Mouse (Mus musculus) forelimb bud, embryonic 11.5 days (tissue): ENCODE measurements around the gene Ebf4.
"Not testable (repeated sequence)": the region's sequence is repeated elsewhere in the genome, so short reads cannot be mapped to it uniquely, and the experiment has no call there.

ENCODE experiments used
- DNase-seq: peaks from one replicate; pipeline ENCODE4 v3.0.0-alpha.2; 2012; ENCODE audit warnings: low read depth, low spot score

Gene Ebf4

DNA sequence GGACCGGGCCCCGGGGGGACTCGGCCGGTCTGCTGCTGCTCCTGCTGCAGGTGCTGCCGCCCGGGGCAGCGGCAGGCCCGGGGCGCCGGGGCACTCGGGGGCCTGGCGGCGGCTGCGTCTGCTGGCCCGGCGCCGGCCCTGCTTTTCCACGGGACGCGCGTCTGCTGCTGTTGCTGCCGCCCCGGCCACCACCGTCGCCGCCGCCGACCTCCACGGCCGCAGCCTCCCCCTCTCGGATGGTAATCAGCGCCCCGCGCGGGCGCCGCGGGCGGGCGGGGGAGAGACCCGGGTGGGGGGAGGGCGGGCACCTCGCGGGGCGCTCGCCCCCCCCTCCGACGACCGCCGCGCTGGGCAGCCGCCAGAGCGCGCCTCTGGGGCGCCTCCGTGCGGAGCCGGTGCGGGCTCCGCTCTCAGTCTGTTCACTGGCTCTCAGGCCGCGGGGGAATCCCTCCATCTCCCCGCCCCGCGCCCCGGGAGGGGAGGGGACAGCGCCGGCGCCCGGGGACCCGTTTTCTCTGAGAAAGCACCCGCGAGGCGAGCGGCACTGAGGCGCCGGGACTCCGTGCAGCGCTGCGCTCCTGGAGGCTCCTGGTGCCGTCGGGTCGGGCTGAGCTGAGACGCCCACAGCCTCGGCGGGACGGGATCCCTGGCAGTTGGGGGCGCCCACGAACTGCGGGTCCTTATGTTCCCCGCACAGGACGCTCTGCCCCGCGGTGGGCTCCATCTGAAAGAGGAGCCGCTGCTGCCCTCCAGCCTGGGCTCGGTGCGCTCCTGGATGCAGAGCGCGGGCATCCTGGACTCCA lies 563 bp downstream of the Ebf4 start:
- no peak for DNase-seq

DNA sequence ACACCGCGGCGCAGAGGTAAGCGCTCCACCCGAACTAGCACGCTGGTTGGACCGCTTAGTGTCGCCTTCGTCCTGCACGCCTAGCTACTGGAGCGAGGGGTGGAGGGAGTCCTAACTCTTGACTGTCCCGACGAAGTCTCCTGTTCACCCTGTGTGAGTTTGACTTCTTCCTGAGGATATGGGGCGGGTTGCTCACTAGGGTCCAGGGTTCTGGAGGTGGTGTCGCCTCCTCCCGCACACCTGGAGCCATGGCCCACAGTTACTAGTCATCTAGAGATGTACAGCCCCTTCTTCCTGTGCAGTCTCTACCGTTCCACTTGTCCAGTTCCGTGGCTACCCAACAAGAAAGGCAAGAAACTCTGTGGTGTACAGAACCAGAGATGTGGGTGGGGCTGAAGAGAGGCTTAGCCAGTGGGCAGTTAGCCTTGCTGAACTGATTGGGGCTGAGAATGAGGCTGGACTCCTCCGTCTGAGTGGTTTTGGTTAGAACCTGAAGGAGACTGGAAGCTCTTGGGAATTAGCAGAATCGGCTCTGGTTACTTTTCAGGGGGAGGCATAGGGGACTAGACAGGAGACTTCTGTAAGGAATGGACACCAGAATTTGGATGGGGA lies 1.3 kb downstream of the Ebf4 start:
- no peak for DNase-seq

DNA sequence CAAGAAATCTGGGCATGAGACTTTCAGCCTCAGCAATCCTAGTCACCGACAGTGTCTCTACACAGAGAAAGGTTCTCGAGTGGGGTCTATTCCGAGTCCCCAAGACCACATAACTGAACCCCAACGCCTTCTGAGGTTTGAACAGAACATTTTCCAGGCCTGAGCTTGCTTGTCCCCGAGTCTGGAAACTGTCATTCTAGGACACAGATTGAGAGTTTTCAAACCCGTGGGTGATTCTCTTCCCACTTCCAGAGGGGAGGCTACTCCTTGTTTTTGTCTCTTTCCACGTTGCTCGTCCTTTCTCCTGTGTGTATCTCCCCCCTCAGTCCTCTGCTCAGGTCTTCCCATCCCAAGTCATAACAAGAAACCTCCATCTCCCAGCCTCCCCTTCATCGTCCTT lies 2.6 kb downstream of the Ebf4 start:
- DNase-seq, result no peak

DNA sequence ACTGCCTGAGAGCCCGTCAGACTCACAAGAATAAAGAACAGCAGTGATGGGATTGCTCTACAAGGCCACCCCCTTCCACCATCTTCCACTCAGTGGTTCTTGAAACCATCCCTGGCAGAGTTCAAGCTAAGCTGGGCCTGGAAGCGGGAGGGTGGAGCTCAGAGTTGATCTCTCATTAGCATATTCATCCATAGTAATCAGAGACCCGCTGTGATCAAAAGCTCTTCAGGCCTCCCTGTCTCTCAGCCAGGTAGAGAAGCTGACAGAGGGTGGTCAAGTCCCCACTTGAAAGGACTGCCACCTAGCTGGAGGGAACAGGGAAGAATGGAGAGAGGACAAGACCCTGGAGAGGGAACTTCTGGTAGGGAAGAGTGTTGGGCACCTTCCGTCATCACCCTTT lies 8.0 kb downstream of the Ebf4 start:
- no peak for DNase-seq

DNA sequence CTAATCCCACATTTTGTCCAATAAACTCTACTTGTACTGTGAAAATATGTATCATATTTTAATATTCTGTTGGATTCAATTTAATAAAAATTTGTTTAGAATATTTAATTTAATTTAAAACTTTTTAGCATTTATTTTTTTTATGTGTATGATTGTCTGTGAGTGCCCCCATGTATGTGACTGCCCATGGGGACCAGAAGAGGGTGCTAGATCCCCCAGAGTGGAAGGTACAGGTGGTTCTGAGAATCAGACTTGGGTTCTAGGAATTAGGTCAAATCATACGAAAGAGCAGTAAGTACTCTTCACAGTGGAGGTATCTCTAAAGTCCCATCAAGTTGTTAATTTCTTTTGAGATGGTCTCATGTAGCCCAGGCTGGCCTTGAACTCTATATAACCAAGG lies 32.1 kb downstream of the Ebf4 start:
- DNase-seq, result no peak

DNA sequence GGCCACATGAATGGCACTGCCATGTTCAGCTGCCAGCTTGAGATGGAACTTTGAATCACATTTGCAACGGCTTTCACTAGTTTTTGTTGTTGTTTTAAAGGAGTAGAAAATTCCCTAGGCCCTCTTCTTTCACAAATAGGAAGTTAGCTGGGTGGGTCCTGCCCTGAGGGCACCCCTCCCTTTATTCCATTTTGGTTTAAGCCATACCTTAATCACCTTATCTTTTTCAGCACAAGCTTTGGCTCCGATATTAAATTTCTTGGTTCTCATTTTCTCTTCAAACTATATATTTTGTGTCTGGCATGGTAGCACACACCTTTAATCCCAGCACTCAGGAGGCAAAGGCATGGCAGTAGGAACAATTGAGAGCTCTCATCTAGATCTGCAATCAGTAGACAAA lies 34.5 kb downstream of the Ebf4 start:
- no peak for DNase-seq

DNA sequence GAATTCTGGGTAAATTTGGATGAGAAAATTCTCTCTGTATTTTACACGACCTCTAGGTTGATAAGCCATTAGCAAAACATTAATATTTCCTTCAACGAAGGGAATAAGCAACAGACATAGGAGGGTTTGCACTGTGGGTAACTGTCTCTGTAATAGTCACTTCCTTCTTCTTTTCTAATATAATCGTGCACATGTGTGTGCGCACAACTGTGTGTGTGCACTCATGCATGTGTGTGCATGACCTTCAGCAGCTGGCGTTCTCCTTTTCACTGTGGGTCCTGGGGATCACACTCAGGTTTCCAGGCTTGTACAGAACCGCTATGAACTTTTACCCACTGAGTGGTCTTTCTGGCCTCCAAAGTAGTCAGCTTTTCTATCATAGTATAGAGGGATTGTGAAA lies 40.1 kb downstream of the Ebf4 start:
- DNase-seq, result no peak

DNA sequence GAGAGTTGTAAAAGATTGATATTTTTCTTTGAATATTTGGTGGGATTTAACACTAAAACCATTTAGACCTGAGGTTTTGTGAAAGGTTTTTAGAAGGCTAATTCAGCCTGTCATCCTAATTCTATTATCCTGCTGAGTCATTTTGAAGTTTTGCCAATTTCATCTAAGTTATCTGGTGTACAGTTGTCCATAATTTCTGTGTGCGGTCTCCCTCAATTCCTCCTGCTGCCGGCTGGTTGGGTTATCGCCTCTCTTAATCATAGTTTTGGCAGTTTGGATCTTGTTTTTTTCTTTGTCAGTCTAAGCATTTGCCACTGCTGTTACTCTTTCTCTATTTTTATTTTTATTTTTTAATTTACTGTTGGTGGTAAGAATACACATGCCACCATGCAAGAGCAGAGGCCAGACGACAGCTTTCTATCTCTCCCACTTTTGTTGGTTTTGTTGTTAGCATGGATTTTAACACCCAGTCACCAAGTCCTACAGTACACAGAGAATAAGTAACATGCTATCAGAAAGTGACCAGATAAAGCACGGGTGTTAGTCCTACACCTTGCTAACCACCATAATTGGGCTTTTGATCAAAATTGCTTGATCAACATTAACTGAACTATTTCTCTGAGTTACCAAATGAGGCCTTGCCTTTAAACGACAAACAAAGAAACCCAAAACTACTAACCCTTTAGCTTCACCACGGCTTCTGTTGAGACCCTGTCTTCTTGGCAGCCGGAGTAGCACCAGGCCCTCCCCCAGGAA lies 45.7 kb downstream of the Ebf4 start:
- DNase-seq, result no peak

DNA sequence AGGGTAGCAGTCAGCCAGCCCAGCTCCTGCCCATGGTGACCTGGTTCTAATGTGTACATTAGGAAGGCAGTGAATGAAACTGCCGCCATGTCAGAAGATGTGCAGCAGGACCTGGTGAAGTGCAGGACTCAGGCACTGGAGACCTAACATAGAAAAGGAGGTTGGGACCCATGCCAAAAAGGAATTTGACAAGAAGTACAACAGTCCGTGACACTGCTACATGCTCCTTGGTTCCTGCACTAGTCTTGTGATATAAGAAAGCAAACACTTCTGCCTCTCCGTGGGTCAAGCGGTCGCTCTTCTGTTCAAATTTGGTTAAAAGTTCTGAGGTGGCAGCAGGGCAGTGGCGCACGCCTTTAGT lies 46.2 kb downstream of the Ebf4 start:
- DNase-seq, result no peak

DNA sequence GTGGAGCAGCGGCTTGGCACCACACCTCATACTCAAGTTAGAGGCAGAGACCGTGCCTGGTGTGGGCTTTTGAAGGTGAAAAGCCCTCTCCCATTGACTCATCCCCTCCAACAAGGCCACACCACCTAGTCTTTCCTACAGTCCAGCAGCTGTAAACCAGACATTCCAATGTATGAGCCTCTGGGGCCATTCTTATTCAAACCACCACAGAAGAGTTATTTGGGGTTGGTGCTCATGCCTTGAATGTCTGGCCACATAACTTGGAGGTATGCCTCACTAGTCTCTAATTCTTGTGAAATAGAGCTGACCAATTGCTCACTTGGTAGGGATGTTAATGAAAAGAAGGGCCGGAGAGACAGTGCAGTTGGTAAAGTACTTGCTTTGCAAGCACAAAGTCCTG lies 55.4 kb downstream of the Ebf4 start:
- DNase-seq, result no peak

DNA sequence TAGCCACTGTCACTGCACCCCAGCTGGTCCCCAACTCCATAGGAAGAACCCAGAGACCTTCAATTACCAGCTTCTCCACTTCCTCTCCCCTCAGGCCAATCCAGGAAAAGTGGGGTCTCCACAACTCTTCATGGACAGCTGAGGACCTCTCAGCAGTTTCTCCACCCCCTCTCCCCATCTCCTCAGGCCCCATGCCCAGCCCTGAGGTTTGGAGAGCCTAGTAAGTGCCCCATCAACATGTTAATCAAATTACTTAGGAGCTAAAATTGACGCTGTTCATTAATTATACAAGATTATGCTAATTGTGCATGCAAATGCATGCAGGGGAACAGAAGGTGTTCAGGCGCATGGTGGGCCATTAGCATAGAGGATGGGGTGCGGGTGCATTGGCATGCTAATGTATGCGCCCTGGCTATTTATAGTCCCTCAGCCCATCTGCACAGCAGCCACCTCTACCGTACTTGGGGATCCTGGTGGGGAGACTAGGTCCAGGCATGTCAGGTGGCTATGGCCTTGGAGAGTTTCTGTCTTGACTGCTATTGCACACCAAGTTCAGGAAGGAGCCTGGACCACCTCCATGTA lies 56.9 kb downstream of the Ebf4 start:
- no peak for DNase-seq

DNA sequence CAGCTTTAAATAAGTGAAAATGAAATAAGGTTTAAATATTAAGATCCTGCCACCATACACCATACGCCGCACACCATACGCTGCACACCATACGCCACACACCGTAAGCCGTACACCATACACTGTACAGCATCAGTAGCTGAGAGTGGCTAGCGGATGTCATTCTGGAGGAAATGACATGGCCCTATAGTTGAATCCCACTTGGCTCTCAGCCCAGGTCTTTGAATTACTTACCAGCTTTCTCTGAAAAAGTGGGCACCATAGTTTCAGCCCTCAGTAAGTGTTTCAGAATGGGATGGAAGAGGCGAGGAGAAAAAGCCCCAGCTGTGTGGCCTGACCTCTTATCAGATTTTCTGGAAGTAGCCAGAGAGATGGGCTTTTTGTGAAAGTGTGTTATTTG lies 58.4 kb downstream of the Ebf4 start:
- no peak for DNase-seq

DNA sequence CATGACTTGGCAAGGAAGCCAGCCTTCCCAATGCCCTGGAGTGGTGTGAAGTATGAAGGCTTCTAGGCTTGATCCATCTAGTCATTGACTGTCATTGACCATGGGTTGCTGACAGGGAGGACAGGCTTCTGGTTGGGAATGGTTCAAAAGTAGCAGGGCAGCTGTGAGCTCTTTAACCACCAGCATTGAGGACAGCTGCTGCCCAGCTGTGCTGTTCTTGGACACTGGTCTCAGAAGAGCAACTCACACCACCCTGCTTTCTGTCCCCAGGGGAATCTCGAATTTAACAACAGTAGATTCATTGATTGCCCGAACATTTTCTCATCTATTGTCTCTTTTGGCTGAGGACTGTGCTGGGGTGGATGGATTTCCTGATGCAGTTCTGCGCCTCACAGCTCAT lies 58.9 kb downstream of the Ebf4 start:
- DNase-seq, result no peak

DNA sequence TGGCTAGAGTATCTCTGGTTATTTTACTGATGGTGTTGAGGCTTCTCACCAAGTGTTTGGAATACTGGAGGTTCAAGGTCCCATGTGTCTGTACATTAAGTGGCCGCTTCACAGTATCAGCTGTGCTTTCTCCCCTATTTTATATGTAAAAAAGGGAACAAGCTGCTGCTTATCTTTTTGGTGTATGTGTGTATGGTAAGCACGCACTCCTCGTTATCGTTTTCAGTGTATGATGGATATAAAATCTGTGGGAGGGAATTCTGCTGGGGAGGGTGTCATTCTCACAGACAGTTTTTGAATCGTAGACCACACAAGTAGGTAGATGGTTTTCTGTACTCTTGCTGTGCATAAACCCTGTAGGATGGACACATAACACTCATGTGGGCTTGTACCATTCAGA lies 62.6 kb downstream of the Ebf4 start:
- no peak for DNase-seq

DNA sequence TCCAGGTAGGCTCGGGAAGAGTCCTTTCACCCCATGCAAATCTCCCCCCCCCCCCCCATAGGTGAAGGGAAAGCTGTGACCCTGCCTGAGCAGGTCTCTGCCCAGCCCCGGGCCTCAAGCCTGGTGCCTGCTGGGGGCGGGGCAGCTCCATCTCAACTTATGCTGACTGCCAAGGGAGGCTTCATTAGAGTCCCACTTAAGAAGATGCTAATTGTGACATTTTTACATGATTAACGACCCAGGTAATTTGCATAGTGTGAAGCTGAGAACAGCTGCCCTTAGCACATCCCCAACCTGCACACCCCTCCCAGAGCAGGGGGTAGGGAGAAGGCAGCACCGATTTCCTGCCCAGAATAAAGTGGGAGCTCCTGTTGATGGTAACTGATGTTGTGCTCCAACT lies 63.9 kb downstream of the Ebf4 start:
- no peak for DNase-seq

DNA sequence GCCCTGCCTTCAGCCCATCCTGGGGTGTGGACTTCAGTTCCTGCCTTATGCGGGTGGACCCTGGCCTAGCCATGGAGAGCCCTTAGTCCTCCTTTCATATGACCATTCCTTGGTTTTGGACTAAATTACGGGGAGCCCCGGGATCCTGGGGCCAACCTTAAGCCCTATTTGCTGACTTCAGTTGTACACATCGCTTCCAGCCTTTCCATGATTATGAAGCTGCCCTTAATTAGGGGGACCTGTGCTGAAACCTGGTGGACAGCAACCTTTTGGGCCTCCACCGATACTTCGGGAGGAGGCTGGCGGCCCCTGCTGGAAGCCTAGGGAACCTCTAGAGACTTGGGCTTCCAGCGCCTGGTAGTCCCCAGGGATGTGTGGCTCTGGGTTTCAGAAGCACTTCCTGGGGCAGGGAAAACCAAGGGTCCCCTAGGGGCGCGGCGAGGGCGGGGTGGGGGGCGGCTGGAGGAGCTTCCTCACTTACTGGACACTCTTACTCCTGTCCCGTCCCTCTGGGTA lies 67.6 kb downstream of the Ebf4 start:
- DNase-seq, result peak; percentile 64

DNA sequence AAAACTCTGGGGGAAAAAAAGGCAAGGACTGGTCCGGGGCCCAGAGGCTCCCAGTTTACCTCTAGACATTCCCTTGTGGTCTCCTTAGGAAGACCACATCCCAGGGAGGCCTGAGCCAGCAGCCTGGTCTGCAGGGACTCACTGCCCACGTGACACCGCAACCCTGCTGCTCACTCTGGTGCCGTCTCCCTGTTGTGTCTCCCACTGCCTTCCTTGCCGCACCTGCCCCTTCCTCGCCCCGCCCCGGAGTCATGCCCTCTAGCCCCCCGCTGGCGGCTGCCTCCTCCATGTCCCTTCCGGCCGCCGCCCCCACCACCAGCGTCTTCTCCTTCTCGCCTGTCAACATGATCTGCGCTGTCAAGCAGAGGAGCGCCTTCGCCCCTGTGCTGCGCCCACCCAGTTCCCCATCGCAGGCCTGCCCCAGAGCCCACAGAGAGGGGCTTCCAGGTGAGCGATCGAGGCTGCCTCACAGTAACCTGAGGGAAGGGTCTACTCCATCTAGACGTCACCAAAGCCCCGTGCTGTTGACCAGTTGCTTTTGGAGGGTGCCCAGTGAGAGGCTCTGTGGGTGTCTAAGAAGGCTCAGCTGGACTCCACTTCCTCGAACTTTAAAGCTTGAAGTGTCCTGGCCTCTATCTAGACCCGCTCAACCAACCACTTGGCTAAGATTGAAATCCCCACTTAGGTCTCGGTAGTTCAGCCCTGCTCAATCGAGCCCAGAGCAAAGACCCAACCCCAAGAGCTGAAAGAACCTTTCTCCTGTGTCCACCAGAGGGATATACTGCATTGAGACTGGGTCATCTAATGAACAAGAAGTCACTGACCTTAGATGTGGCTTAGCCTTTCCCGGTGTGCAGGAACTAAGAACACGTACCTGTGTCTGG lies 70.5 kb downstream of the Ebf4 start:
- DNase-seq, result peak; percentile 38

DNA sequence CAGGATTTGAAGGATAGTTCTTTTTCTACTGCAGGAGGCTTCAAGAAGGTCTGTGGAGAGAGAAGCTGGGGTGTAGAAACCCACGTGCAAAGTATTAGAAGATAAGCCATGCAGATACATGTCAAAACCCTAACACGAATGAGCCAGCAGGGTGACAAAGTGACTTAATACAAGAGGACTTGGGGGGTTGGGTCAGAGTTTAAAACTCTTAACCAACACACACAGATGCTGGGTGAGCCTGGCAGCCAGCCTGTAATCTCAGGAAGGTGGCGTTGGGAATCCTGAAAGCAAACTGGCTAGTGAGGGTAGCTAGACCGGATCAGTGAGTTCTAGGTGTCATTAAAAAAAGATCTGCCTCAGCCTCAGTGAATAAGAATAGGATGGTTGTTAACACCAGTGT lies 72.4 kb downstream of the Ebf4 start:
- no peak for DNase-seq

DNA sequence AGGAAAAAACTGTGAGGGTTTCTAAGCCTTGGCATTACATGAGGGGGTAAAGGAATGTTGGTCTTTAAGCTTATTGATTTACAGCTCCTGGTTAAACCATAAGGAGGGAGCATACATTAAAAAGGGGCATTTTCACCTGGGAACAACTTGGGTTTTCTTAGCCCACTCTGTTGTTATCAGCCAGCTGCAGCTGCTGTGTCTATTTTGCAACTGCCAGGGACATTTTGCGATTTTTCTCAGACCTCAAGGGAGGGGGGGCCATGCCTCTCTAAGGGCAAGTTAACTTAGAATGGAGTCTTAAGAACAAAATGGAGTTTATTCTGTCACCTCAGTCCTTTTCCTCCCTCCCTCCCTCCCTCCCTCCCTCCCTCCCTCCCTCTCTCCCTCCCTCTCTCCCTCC lies 78.1 kb downstream of the Ebf4 start:
- DNase-seq, result not testable (repeated sequence)

DNA sequence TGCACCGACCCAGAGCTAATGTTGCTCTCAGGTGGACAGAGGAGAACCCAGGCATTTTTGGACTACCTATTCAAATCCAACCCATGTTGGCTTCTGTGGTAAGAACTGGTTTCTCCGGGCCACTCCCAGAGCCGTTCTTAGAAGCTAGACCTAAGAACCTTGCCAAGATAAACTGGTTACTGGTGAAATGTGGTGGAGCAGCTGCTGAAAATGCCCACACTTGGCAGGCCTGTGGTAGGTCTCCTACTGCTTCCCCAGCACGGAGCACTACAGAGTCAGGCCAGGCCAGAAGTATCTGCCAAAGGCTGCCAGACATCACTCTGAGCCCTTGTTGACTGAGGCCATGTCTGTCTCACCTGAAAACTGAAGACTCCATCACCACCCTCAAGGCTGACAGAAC lies 80.0 kb downstream of the Ebf4 start:
- no peak for DNase-seq

DNA sequence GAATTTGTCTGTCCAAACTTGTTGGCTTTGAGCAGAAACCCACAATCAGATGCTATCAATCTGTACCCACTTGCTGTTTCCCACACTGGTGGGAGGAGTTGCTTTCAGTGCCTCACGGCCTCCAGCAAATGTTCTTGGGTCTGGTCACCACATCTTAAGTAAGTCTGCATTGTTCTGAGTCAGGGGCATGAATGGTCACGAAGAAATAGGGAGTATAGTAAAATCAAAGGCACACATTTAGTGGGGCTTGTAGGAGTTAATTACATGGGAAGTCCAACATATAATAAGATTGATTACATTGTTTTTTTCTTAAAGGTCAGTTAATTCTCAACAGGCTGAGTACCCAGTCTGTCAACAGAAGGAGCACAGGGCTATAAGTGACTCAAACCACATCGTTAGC lies 88.2 kb downstream of the Ebf4 start:
- no peak for DNase-seq
